Mouse (Mus musculus) urinary bladder, postnatal 14 days (tissue): ENCODE data around the gene Cdc42ep2.

ENCODE experiments used
- DNase-seq: peaks from one replicate; pipeline ENCODE4 v3.0.0; 2021; ENCODE audit warnings: low spot score

Cdc42ep2 gene

DNA sequence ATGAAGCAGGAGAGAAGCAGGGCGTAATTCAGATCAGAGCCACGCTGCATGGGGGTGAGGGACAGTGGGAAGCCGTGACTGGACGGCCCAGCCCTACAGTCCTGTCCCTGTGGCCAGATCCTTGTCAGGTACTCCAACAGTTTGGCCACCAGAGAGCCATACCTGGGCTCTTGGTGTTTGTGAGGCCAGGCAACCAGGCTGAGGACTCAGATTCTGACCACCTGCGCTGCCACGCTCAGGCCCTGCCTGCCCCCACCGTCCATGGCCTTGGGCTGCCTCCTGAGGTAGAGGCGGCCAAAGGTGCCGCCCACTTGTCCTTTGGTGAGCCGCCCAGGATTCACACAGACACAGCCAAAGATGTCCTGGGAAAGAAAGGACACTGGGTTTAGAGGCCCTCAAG is 16.0 kb upstream of the Cdc42ep2 start:
- no peak for DNase-seq

DNA sequence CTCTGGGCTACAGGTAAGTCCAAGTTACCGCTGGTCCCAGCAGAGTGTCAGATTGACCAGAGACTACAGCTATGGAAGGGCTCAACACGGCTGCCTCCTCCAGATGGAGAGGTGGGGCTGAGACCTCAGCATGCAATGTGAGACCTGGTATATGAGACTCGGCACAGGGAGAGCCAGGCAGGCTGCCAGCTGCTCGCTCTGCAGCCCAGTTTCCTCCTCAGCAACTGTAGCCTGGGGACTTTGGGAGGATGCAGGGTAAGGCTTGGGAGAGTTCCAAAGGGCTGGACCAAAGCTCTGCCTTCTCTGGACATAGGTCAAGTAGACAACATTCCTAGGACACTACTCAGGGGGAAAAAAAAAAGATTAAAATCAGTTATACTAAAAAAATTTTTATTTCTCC is 15.6 kb upstream of the Cdc42ep2 start:
- DNase-seq, result peak; percentile 89

DNA sequence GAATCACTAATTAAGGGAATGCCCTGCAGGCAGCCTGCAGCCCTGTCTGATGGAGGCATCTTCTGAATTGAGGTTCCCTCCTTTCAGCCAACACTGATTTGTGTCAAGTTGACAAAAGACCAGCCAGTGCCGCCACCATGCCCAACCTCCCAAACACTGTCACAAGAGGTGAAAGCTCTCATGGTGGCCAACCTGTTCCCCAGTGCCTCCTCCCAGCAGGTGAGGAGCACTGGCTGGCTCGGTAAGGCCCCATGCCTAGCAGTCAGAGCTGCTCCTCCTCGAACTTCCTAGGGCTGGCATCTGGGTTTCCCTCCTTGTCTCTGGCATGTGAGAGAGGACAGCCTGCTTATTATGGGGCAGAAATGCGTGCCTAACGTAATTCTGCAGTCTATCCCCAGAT is 15.1 kb upstream of the Cdc42ep2 start:
- DNase-seq, result no peak

DNA sequence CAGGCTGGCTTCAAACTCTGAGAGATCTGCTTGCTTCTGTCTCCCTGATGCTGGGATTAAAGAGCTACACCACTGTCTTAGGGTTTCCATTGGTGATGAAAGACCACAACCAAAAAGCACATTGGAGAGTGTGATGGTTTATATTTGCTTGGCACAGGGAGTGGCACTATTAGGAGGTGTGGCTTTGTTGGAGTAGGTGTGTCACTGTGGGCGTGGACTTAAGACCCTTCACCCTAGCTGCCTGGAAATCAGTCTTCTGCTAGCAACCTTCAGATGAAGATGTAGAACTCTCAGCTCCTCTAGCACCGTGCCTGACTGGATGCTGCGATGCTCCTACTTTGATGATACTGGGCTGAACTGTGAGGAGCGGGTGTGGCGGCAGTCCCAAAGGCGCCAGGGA is 13.9 kb upstream of the Cdc42ep2 start:
- DNase-seq, result no peak

DNA sequence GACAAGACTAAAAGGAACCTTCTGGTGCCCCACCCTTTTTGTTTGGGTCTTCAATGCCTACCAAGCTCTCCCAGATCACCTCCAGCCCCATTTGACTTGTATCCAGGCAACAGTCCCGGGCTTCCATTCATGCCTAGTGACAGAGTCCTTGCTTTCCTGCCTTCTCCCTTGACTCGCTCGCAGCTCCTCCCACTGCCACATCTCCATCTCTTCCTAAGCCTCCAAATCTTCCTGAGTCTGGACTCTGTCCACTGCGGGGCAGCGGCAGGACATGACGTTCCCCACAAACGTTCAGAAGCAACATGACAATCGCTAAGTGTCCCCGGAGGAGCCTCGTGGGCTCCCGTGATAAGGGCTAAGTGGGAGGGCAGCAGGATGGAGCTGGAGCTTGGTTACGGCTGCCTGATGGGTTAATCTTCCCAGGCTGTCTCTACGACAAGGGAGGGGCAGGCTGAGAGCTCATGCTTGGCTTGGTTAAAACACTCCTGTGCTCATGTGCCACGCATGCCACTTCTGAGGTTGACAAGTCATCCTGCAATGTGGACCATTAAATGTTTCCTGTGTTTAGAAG is 13.3 kb upstream of the Cdc42ep2 start:
- no peak for DNase-seq

DNA sequence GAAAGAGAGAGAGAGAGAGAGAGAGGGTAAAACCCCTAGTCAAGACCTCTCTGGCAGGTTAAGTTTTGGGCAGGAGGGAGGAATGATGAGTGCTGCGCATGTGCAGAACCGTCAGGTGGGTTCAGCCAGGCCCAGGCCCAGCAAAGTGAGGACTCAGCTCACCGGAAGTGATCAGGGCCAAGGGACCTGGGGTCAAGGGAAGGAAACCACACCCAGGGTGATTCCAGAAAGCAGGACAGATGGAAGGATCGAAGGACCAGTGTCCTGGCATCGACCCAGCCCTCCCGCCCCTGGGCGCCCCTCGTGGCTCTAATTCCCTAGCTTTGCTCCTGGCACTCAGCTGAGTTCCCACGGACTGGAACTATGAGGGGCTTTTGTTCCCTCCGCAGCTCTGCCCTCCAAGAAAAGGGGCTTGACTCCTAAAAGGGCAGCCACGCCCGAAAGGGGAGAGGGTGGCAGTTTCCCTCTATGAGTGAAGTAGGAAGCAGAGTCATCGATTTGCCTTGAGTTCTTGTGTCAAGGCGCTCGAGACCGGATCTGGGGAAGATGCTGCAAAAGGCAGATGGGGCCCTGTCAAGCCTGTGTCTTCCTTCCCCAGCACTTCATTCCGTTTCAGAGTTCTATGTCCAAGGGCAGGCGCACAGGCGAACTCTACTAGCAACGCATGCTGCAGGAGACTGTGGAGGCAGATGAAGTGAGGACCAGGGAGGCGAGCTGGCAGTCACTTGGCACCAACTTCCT is 12.6 kb upstream of the Cdc42ep2 start:
- DNase-seq, result no peak

DNA sequence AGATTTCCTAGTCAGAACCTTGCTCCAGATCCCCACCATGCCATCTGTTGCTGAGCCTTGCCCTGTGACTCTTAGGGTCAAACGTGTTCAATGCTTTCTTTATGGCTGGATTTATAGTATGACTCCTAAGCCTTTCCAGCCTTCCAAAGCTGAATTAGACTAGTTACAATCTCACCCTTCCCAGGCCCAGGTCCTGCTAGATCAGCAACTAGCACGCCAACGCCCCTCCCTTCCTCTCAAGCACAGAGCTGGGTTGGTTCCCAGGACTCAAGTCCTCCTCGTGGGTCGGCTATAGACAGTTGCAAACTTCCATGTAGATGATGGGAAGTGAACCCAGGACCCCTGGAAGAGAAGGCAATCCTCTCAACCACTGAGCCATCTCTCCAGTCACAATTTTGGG is 11.1 kb upstream of the Cdc42ep2 start:
- peak; percentile 54 for DNase-seq

GRCm38 (mm10) chr19:5935266-5935665 is 10.7 kb upstream of the Cdc42ep2 start:
- peak; percentile 69 for DNase-seq

GRCm38 (mm10) chr19:5929634-5930596 is 5.3 kb upstream of the Cdc42ep2 start:
- DNase-seq, result peak; percentile 61

DNA sequence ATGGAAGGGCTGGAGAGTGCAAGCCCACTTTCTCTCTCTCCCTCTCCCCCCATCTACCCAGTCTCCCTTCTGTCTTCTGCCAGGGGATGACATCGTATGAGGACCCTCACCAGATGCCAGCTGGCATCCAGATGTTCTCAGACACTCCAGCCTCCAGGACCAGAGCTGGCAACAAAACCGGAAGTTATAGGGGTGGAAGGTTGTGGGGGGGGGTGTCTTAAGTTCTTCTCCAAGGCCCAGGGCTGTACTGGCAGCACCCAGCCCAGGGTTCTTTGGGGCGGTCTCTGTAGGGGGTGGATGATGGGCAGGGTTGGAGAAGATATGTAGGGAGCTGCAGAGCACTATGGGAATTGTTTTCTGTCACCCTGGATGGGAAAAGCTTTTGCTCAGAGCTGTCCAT is 3.9 kb upstream of the Cdc42ep2 start:
- no peak for DNase-seq

GRCm38 (mm10) chr19:5928104-5928503 is 3.5 kb upstream of the Cdc42ep2 start:
- DNase-seq, result no peak

- DNase-seq, result no peak
These were observed 2.9 kb upstream of the Cdc42ep2 start for GRCm38 (mm10) chr19:5927532-5927931.

- DNase-seq, result no peak
These were observed 2.4 kb upstream of the Cdc42ep2 start for GRCm38 (mm10) chr19:5927026-5927425.

- no peak for DNase-seq
These were observed 767 bp upstream of the Cdc42ep2 start for GRCm38 (mm10) chr19:5925311-5925855.

- DNase-seq, result peak; percentile 94
These were observed 465 bp downstream of the Cdc42ep2 start for GRCm38 (mm10) chr19:5923990-5924712.

DNA sequence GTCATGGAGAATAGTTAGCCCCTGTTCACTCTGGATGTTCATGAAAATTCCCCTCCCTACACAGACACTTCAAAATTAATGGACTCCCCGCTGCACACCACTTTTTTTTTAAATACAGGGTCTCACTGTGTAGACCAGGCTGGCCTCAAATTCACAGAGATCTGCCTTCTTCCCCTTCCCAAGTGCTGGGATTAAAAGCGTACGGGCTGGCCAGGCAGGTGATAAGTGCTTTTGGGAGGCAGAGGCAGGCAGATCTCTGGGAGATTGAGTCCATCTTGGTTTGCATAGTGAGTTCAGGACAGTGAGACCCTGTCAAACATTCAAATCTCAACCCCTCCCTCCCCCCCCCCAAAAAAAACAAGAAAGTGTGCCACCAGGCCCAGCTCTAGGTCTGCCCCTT is 1.7 kb downstream of the Cdc42ep2 start:
- DNase-seq, result no peak

GRCm38 (mm10) chr19:5922119-5922942 is 2.3 kb downstream of the Cdc42ep2 start:
- peak; percentile 41 for DNase-seq

DNA sequence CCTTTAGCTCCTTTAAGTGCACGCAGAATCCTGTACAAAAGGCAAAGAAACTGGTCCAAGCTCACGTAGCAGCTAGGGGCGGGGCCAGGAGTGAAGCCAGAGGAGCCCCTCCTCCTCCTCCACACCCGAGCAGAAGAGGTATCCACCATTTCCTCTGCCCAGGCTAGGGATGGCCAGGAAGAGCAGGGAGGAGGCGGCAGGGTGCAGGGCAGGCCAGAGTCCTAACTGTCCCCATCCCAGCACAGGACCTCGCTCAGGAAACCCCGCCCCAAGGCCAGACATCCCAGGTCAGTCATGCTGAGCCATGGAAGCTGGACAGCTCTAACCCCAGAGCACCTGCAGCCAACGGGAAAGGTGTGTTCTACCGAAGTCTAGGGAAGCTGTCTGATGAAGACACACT is 2.9 kb downstream of the Cdc42ep2 start:
- peak; percentile 43 for DNase-seq

DNA sequence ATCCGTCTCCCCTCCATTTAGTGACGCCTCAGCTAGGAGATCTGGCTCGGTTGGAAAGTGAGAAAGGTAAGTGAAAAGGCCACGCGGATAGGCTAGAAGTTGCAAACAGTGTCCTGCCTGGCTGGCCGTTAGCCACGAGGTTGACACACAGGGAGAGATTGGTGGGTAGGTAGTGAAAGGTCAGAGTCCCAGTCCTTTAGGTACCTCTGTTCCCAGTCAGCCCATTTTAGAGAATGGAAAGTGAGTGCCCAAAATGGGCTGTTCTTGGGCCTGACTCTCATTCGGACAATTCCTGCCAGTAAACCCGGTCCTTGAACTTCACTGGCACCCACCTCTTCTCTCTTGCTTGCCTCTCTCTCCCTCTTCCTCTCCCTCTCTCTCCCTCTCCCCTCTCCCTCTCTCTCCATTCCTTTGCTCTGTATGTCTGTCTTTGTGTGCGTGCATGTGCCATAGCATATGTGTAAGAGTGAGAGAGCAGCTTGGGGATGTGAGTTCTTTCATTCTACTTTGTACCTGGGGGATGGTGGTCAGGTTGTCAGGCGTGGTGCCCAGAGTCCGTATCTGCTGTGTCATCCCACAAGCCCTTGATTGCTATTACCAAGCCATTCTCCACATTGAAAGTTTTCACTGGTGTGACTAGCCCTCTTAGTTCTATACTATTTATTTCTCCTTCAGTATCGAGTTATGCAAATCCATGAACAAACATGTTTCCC is 11.5 kb downstream of the Cdc42ep2 start, which contains the start of gene Dpf2:
TSS of gene Dpf2 (minus strand) at position 4 of the 713 bp plus-strand sequence.
- DNase-seq, result no peak
